Mouse (Mus musculus): Measurements from ENCODE around the gene Psmb9.

GRCm38 (mm10) chr17:34207456-34207855 lies 19.9 kb upstream of the Psmb9 start:
- TF ChIP-seq POLR2A (IDR thresholded peaks at IDR 0.05; ENCODE audit: insufficient read depth, low read depth, low read length) (no peak), CTCF (IDR thresholded peaks at IDR 0.05) (no peak), EP300 (IDR thresholded peaks at IDR 0.05; ENCODE audit: insufficient read depth, low read depth, low read length) (no peak)
